Mouse (Mus musculus) midbrain, embryonic 15.5 days (tissue): ENCODE results near the gene Thbs2. TPM values are rescaled to one million over a fixed set of nuclear protein-coding genes. Genes with fewer than 3 reads are reported as not detected.
"Not testable (repeated sequence)": the region's sequence is repeated elsewhere in the genome, so short reads cannot be mapped to it uniquely, and the experiment has no call there.

Experiments
- ATAC-seq: fragments of 200-750 bp; cut with Nextera tagmentation; replicated peaks from 2 replicates; pipeline ENCODE4 v1.8.0; 2017; ENCODE audit warnings: moderate TSS enrichment
- H3K27ac ChIP-seq: fragments of 300-500 bp; sonication (generic); 2 replicates; pipeline ENCODE4 v1.5.1; 2015; ENCODE audit warnings: mild to moderate bottlenecking, inconsistent platforms
- H3K27me3 ChIP-seq: fragments of 300-500 bp; sonication (generic); replicated peaks from 2 replicates; pipeline ENCODE4 v1.6.1; 2015; ENCODE audit warnings: inconsistent platforms
- H3K36me3 ChIP-seq: fragments of 300-500 bp; sonication (generic); replicated peaks from 2 replicates; pipeline ENCODE4 v1.6.1; 2015; ENCODE audit warnings: inconsistent platforms
- H3K4me1 ChIP-seq: fragments of 300-500 bp; sonication (generic); 2 replicates; pipeline ENCODE4 v1.6.1; 2015; ENCODE audit warnings: inconsistent platforms
- H3K4me2 ChIP-seq: fragments of 300-500 bp; sonication (generic); 2 replicates; pipeline ENCODE4 v1.6.1; 2015; ENCODE audit warnings: inconsistent platforms, mild to moderate bottlenecking, moderate library complexity
- H3K4me3 ChIP-seq: fragments of 300-500 bp; sonication (generic); 2 replicates; pipeline ENCODE4 v1.5.1; 2015; ENCODE audit warnings: mild to moderate bottlenecking, inconsistent platforms
- H3K9ac ChIP-seq: fragments of 300-500 bp; sonication (generic); 2 replicates; pipeline ENCODE4 v1.6.1; 2015; ENCODE audit warnings: mild to moderate bottlenecking, inconsistent platforms
- H3K9me3 ChIP-seq: fragments of 300-500 bp; sonication (generic); 2 replicates; pipeline ENCODE4 v1.6.1; 2016; ENCODE audit warnings: inconsistent platforms
- WGBS: fragments of 180-500 bp; shearing (Covaris S2); methylation state at CpG from one replicate; pipeline ENCODE4 v1.1.7; 2015; ENCODE audit warnings: mixed read lengths; 5-methylcytosine and 5-hydroxymethylcytosine counted together
- polyA plus RNA-seq: library from polyadenylated mRNA; unstranded; fragments of >200 nt; fragmentation: Nextera tagmentation; extraction: Ambion mirVana; gene quantifications from 2 replicates; pipeline ENCODE4 v1.2.1, GENCODE M21; 2015

Gene Thbs2
- polyA plus RNA-seq, 1 experiment from 2014 or later, result 2.6 TPM

GRCm38 (mm10) chr17:14658123-14658522, 35.9 kb downstream of the Thbs2 start:
- Histone ChIP-seq H3K4me1 (no peaks in the 10 kb centered on the region), H3K27ac (no peak overlapping the region), H3K36me3 (no peaks in the 10 kb centered on the region), H3K27me3 (no peaks in the 10 kb centered on the region), H3K9ac (no peak overlapping the region), H3K4me2 (no peak overlapping the region), H3K4me3 (no peak overlapping the region), H3K9me3 (no peaks in the 10 kb centered on the region)
- no peak for ATAC-seq
- WGBS, result 80% methylated on average over 2 of the region's 2 CpGs

DNA sequence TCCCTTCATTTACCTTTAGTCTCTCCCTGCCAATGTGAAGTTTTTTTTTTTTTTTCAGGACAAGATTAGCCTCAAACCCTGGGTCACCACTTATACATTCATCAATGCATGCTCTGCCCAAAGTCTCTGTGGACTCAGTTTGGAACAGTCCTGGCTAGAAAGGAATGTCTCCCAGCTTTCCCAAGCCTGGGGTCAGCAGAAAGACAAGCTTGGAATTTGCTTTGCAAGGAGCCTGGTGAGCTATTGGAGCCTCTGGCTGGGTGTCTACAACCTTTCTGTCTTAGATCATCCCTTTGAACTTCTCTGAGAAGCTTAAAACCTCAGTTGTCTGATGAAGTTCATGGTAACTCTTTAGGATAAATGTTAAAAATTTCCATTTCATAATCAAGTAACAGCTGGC, 36.9 kb downstream of the Thbs2 start:
- no peak overlapping the region for H3K9ac ChIP-seq
- no peaks in the 10 kb centered on the region for H3K36me3 ChIP-seq
- no peak overlapping the region for H3K4me2 ChIP-seq
- no peak for ATAC-seq
- no peaks in the 10 kb centered on the region for H3K9me3 ChIP-seq
- H3K4me1 ChIP-seq, result no peaks in the 10 kb centered on the region
- H3K4me3 ChIP-seq, result no peak overlapping the region
- no peak overlapping the region for H3K27ac ChIP-seq
- no peaks in the 10 kb centered on the region for H3K27me3 ChIP-seq

- no peak overlapping the region for H3K27ac ChIP-seq
- H3K36me3 ChIP-seq, result no peaks in the 10 kb centered on the region
- no peaks in the 10 kb centered on the region for H3K27me3 ChIP-seq
- no peak for ATAC-seq
- H3K4me1 ChIP-seq, result no peaks in the 10 kb centered on the region
- no peak overlapping the region for H3K4me2 ChIP-seq
- H3K9ac ChIP-seq, result no peak overlapping the region
- WGBS, result 81% methylated on average over 3 of the region's 3 CpGs
- no peaks in the 10 kb centered on the region for H3K9me3 ChIP-seq
- H3K4me3 ChIP-seq, result no peak overlapping the region
Measured at GRCm38 (mm10) chr17:14654981-14655380, 39.1 kb downstream of the Thbs2 start.

DNA sequence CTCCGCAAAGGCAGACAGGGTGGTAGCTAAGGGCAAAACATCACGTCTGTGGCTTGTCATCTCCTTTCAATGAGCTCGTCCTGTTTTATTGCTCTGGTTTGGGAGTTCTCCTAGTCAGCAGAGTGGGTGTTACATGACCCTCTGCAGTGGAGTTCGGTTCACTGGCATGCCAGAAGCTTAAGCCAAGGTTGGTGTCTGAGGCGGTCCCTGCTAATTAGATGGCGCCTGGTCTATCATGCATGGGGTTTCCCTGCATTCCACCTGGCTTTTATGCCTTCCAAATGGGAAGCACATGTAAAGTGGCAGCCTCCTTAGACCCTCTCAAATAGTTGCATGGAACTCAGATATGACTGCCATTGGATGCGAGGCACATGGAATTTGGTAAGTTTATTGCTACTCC, 42.0 kb downstream of the Thbs2 start:
- Histone ChIP-seq H3K4me2 (no peak overlapping the region), H3K9me3 (no peaks in the 10 kb centered on the region), H3K36me3 (no peaks in the 10 kb centered on the region), H3K27ac (no peak overlapping the region), H3K9ac (no peak overlapping the region), H3K4me3 (no peak overlapping the region), H3K27me3 (no peaks in the 10 kb centered on the region), H3K4me1 (no peaks in the 10 kb centered on the region)
- 91% methylated on average over 7 of the region's 7 CpGs for WGBS
- ATAC-seq, result no peak

DNA sequence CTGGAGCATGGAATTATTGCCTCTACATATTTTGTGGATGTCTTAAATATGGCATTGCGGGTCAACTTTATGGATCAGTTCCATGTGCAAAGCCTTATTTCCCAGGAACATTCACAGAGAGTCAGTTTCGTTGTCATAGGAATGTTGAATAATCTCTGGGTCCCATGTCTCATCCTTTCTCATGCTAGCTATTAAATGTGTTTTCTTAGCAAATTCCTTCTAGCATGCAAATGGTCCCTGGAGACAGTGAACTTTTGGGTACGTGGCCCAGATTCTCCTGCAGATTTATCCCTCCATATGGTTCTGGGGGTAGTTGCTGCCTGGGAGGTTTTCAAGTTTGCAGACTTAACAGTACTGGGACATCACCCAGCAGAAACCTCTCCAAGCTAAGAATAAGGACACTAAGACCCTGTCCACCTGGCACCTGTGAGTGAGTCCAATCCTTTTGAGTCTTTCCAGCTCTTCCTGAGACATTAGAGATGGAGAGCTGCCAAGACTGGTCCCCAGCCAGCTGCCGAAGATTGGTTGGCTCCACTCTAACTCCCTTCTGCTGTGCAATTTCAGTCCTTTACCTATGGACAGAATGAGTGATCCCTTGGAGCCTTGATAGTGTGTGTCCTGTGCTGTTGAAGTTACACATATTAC, 45.9 kb downstream of the Thbs2 start:
- 80% methylated on average over 4 of the region's 4 CpGs for WGBS
- Histone ChIP-seq H3K9me3 (no peaks in the 10 kb centered on the region), H3K9ac (no peak overlapping the region), H3K36me3 (no peaks in the 10 kb centered on the region), H3K4me2 (no peak overlapping the region), H3K4me3 (no peak overlapping the region), H3K27ac (no peak overlapping the region), H3K4me1 (no peaks in the 10 kb centered on the region), H3K27me3 (no peaks in the 10 kb centered on the region)
- ATAC-seq, result no peak

- Histone ChIP-seq H3K9me3 (no peaks in the 10 kb centered on the region), H3K36me3 (no peaks in the 10 kb centered on the region), H3K27ac (no peak overlapping the region), H3K4me3 (no peak overlapping the region), H3K27me3 (no peaks in the 10 kb centered on the region), H3K4me1 (no peaks in the 10 kb centered on the region), H3K4me2 (no peak overlapping the region), H3K9ac (no peak overlapping the region)
- WGBS, result 77% methylated on average over 3 of the region's 3 CpGs
- no peak for ATAC-seq
Measured at GRCm38 (mm10) chr17:14643996-14644395, 50.0 kb downstream of the Thbs2 start.

- no peaks in the 10 kb centered on the region for H3K27me3 ChIP-seq
- no peak overlapping the region for H3K27ac ChIP-seq
- H3K9me3 ChIP-seq, result no peaks in the 10 kb centered on the region
- no peak overlapping the region for H3K4me3 ChIP-seq
- no peak for ATAC-seq
- WGBS, result 84% methylated on average over 15 of the region's 15 CpGs
- H3K4me2 ChIP-seq, result no peak overlapping the region
- no peak overlapping the region for H3K9ac ChIP-seq
- no peaks in the 10 kb centered on the region for H3K36me3 ChIP-seq
- H3K4me1 ChIP-seq, result no peaks in the 10 kb centered on the region
Measured at GRCm38 (mm10) chr17:14640351-14641115, 53.5 kb downstream of the Thbs2 start.

DNA sequence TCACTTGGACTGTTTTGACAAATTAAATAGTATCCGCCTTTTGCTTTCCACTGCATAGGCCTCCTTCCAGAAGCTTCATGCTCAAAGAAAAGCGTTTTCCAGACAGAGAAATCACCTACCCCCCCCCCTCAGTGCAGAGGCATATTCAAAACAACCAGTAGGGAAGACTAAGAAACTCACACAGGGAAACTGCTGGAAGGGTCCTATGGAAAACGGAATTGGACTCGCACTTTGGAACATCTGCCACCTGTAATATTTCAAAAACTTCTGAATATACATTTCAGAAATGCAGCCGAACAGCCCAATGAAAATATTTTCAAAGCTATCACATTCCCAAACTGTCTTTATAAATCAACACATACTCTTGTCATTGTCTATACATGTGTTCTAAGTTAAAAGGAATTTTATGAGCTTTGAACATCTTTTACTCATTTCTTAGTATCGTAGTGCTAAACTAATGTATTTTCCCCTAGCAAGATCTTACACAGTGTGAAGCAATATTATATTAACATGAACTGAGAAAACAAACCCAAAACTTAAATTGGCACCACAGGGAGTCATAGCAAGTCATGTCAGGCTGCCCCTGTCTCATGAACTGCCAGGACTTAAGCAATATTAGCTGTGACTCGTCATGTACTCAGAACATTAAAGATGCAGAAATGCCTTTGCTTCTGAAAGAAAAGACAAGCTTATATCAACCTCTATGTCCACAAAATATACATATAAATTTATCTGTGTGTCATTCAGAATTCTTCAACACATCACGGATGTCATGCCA, 58.3 kb downstream of the Thbs2 start:
- no peaks in the 10 kb centered on the region for H3K9me3 ChIP-seq
- 87% methylated on average over 8 of the region's 8 CpGs for WGBS
- no peak overlapping the region for H3K4me3 ChIP-seq
- H3K4me1 ChIP-seq, result no peaks in the 10 kb centered on the region
- no peak for ATAC-seq
- H3K36me3 ChIP-seq, result no peaks in the 10 kb centered on the region
- H3K27me3 ChIP-seq, result no peaks in the 10 kb centered on the region
- no peak overlapping the region for H3K27ac ChIP-seq
- no peak overlapping the region for H3K9ac ChIP-seq
- no peak overlapping the region for H3K4me2 ChIP-seq

DNA sequence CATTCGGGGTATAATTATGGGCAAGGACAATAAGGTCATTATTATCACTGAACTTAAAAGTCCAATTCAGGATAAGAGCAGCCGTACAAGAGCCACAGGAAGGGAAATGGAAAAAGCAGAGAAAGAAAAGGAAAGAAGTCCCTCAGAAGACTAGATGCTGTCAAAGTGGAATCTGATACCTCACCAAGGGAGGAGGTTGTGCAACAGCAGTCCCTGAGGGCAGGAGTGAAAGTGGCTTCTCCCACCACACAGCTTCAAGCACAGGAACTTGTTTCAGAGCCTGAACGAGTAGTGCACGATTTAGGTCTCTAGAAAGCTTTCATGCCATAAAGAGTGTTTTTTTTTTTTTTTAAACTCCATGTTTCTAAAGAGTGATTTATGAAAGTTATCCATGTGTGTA, 65.1 kb downstream of the Thbs2 start:
- Histone ChIP-seq H3K4me3 (no peak overlapping the region), H3K4me1 (no peaks in the 10 kb centered on the region), H3K9me3 (no peaks in the 10 kb centered on the region), H3K9ac (no peak overlapping the region), H3K4me2 (no peak overlapping the region), H3K27me3 (no peaks in the 10 kb centered on the region), H3K27ac (no peak overlapping the region), H3K36me3 (no peaks in the 10 kb centered on the region)
- 84% methylated on average over 4 of the region's 4 CpGs for WGBS
- no peak for ATAC-seq

GRCm38 (mm10) chr17:14627828-14628338, 66.2 kb downstream of the Thbs2 start:
- ATAC-seq, result no peak
- Histone ChIP-seq H3K4me2 (no peak overlapping the region), H3K27me3 (no peaks in the 10 kb centered on the region), H3K36me3 (no peaks in the 10 kb centered on the region), H3K9ac (no peak overlapping the region), H3K9me3 (no peaks in the 10 kb centered on the region), H3K4me3 (no peak overlapping the region), H3K27ac (no peak overlapping the region), H3K4me1 (no peaks in the 10 kb centered on the region)
- 90% methylated on average over 12 of the region's 12 CpGs for WGBS

DNA sequence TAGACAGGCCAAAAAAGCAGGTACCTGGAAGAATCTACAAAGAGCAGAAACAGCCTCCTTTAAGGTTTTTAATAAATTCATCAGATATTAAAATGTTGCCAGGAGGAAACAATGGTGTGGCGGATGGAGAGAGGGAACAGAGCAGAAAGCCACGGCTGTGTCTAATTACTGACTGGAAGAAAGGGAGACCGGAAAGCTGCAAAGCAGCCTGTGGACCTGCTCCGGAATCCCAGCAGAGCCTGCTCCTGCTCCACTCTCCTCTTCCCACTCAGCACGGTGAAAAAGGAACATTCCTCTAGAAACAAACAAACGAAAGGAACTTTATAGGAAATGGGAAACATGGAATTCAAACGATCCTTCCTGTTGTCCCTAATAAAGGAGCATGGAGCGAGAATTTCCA, 69.6 kb downstream of the Thbs2 start:
- H3K9me3 ChIP-seq, result no peaks in the 10 kb centered on the region
- no peak overlapping the region for H3K4me2 ChIP-seq
- H3K4me1 ChIP-seq, result no peaks in the 10 kb centered on the region
- no peaks in the 10 kb centered on the region for H3K27me3 ChIP-seq
- no peak overlapping the region for H3K4me3 ChIP-seq
- no peak overlapping the region for H3K27ac ChIP-seq
- no peak for ATAC-seq
- H3K9ac ChIP-seq, result no peak overlapping the region
- WGBS, result 52% methylated on average over 8 of the region's 8 CpGs
- no peaks in the 10 kb centered on the region for H3K36me3 ChIP-seq

- H3K9me3 ChIP-seq, H3K36me3 ChIP-seq, H3K27ac ChIP-seq, H3K4me2 ChIP-seq, ATAC-seq, H3K9ac ChIP-seq, H3K4me1 ChIP-seq, H3K4me3 ChIP-seq, H3K27me3 ChIP-seq: not testable (repeated sequence)
Measured at GRCm38 (mm10) chr17:14621006-14621405, 73.0 kb downstream of the Thbs2 start.
